Mouse (Mus musculus) forebrain, embryonic 10.5 days (tissue): ENCODE data around the gene Unc119b. TPM values are rescaled to one million over a fixed set of nuclear protein-coding genes. Genes with fewer than 3 reads are reported as not detected.
"Not testable (repeated sequence)": the region's sequence is repeated elsewhere in the genome, so short reads cannot be mapped to it uniquely, and the experiment has no call there.

Experiments used
- DNase-seq: peaks from one replicate; pipeline ENCODE4 v3.0.0-alpha.2; 2017; ENCODE audit warnings: low spot score; ENCODE audit errors: extremely low spot score
- H3K27ac ChIP-seq: fragments of 300-500 bp; sonication (generic); 2 replicates; pipeline ENCODE4 v1.5.1; 2016; ENCODE audit warnings: mild to moderate bottlenecking
- H3K27me3 ChIP-seq: fragments of 300-500 bp; sonication (generic); 2 replicates; pipeline ENCODE4 v1.6.1; 2016; ENCODE audit warnings: mild to moderate bottlenecking; ENCODE audit not compliant: poor library complexity, severe bottlenecking
- H3K36me3 ChIP-seq: fragments of 300-500 bp; sonication (generic); replicated peaks from 2 replicates; pipeline ENCODE4 v1.6.1; 2016; ENCODE audit warnings: mild to moderate bottlenecking, moderate library complexity
- H3K4me1 ChIP-seq: fragments of 300-500 bp; sonication (generic); 2 replicates; pipeline ENCODE4 v1.6.1; 2016
- H3K4me3 ChIP-seq: fragments of 300-500 bp; sonication (generic); 2 replicates; pipeline ENCODE4 v1.5.1; 2016; ENCODE audit warnings: mild to moderate bottlenecking, moderate library complexity
- H3K9me3 ChIP-seq: fragments of 300-500 bp; sonication (generic); 2 replicates; pipeline ENCODE4 v1.6.1; 2016; ENCODE audit warnings: mild to moderate bottlenecking, moderate library complexity
- WGBS: fragments of 180-500 bp; shearing (Covaris S2); methylation state at CpG from one replicate; pipeline ENCODE4 v1.1.7; 2016; 5-methylcytosine and 5-hydroxymethylcytosine counted together
- polyA plus RNA-seq: library from polyadenylated mRNA; unstranded; fragments of >200 nt; fragmentation: Nextera tagmentation; extraction: Ambion mirVana; gene quantifications from 2 replicates; pipeline ENCODE4 v1.2.1, GENCODE M21; 2016

The Unc119b gene
- polyA plus RNA-seq, 1 experiment from 2014 or later = 75.4 TPM

DNA sequence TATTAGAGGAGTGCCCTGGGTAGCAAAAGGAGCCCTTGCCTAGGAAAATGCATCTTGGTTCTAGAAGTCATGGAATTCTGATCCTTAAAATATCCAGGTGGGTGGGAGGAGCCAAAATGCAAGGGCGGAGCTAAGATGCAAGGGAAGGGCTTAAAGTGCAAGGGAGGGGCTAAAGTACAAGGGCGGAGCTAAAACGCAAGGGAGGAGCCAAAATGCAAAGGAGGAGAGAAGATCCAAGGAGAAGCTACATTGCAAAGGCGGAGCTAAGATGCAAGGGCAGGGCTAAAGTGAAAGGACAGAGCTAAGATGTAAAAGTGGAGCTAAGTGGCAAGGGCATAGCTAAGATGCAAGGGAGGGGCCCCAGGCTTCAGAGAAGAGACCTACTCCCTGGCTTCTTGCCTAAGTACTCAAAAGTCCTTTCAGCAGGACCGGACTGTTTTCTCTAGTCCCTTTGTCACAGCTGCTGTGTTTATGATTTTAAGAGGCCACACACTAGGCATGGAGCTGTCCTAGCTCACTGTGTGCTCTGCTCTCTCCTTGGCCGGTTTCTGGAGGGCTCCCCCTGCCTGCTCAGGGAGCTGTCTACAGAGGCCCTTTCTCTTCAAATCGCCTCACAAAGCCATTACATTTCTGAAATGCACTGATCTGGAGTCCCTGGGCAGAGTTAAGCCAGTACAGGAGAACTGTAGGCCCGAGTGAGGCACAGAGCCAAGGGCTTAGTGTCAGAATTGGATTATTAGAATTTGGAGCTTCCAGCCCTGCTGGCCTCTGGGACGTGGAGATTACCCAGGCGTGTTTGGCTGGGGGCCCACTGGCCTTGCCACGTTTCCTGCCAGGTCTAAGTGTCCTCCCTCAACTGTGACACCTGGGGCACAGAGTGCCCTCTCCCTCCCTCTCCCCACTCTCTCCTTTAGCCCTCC is 31.4 kb upstream of the Unc119b start:
- Histone ChIP-seq H3K27ac (no peak overlapping the region), H3K27me3 (no peaks in the 10 kb centered on the region; the same call in 1 of the 2 replicates), H3K36me3 (no peaks in the 10 kb centered on the region), H3K4me3 (no peak overlapping the region), H3K9me3 (no peaks in the 10 kb centered on the region), H3K4me1 (peaks cover 33% of the 10 kb centered on the region)
- no peak for DNase-seq
- 56% methylated on average over 11 of the region's 11 CpGs for WGBS

DNA sequence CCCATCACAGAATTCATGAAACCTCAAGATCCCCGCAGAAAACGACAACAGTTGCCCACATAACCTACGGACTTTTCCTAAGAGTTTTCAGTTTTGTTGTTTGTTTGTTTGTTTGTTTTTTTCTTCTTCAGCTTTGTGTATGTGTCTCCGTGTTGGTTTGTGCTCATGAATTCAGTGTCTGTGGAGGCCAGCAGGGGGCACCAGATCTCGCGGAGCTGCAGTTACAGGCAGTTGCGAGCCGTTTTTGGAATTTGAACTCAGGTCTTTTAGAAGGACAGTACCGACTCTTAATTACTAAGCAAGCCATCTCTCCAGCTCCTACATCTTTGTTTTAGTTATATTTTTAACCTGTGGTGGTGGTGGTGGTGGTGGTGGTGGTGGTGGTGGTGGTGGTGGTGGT is 30.6 kb upstream of the Unc119b start:
- no peak for DNase-seq
- Histone ChIP-seq H3K27ac (no peak overlapping the region), H3K4me3 (no peak overlapping the region), H3K4me1 (peaks cover 41% of the 10 kb centered on the region), H3K9me3 (no peaks in the 10 kb centered on the region), H3K27me3 (no peaks in the 10 kb centered on the region; the same call in 1 of the 2 replicates), H3K36me3 (no peaks in the 10 kb centered on the region)
- 61% methylated on average over 9 of the region's 9 CpGs for WGBS

DNA sequence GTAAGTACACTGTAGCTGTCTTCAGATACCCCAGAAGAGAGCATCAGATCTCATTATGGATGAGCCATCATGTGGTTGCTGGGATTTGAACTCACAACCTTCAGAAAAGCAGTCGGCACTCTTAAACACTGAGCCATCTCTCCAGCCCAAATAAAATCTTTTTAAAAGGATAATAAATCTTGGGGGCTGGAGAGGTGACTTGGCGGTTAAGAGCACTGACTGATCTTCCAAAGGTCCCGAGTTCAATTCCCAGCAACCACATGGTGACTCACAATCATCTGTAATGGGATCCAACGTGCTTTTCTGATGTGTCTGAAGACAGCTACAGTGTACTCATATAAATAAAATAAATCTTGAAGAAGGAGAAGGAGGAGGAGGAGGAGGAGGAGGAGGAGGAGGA is 29.7 kb upstream of the Unc119b start:
- H3K4me1 ChIP-seq = peaks cover 42% of the 10 kb centered on the region
- H3K36me3 ChIP-seq, H3K4me3 ChIP-seq, H3K9me3 ChIP-seq, H3K27me3 ChIP-seq, H3K27ac ChIP-seq, DNase-seq: not testable (repeated sequence)
- 79% methylated on average over 4 of the region's 4 CpGs for WGBS

DNA sequence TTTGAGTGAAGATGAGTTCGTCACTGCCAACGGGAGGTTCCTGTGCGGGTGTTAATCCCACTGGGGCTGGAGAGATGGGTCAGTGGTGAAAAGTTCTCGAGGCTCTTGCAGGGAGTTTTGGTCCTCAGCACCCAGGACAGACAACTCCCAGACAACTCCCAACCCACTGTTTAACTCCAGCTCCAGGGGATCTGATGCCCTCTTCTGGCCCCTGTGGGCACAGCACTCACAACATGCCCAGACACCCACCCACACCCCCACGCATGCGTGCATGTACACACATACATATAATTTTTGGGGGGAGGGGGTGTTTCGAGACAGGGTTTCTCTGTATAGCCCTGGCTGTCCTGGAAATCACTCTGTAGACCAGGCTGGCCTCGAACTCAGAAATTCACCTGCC is 28.8 kb upstream of the Unc119b start:
- no peaks in the 10 kb centered on the region for H3K36me3 ChIP-seq
- peak; percentile 50 for DNase-seq
- H3K27ac ChIP-seq = no peak overlapping the region
- H3K4me3 ChIP-seq = no peak overlapping the region; the same call in 1 of the 2 replicates
- H3K9me3 ChIP-seq = no peaks in the 10 kb centered on the region
- no peaks in the 10 kb centered on the region; the same call in 1 of the 2 replicates for H3K27me3 ChIP-seq
- H3K4me1 ChIP-seq = peaks cover 44% of the 10 kb centered on the region
- WGBS = 44% methylated on average over 8 of the region's 8 CpGs

DNA sequence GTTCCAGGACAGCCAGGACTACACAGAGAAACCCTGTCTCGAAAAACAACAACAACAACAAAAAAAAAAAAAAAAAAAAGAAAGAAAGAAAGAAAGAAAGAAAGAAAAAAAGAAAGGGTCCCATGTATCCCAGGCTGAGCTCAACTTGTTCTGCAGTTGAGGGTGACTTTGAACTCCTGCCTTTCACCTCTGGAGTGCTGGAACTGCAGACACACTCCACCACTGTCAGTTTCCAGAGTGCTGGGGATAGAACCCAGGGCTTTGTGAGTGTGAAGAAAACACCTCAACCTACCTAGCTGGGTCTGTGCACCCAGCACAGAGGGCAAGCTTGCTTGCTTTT is 27.1 kb upstream of the Unc119b start:
- DNase-seq, H3K27ac ChIP-seq, H3K9me3 ChIP-seq, H3K27me3 ChIP-seq, H3K4me3 ChIP-seq, H3K36me3 ChIP-seq: not testable (repeated sequence)
- H3K4me1 ChIP-seq = peaks cover 48% of the 10 kb centered on the region
- WGBS = 79% methylated on average over 1 of the region's 1 CpGs

DNA sequence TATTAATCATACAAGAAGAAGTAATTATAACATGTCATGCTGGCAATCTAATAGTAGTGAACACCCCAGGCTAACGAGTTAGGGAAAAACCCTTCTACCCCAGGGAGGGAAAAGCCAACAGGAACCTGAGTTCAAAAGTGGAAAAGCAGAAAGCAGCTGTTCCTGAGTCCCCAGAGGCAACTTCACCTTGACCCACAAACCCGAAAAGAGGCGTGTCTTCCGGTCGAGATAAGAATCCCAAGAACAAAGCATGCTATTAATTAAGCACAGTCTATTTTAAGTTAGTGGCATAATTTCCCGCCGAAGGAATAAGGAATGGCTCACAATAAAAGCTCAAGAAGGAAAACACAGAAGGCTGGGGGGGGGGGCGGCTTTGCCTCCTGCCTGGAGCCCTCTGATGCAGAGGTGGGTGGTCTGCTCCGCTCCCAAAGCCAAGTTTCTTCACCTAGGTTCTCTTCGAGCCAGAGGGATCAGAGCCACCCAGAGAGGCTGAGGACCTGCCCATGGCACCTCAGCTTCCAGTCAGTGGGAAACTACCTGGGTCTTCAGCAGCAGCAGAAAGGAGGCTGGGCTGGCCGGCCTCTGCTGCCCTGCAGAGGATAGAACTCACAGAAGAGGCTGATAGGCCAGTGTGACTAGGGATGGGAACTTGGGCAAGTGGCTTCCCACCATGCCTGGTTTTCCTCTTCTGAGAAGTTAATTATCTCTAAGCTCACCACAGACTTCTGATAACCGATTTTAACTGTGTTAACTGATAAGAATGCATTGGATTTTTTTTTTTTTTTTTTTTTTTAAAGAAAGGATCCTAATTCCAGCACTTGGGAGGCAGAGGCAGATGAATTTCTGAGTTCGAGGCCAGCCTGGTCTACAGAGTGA is 26.5 kb upstream of the Unc119b start:
- no peaks in the 10 kb centered on the region for H3K9me3 ChIP-seq
- no peaks in the 10 kb centered on the region; the same call in 1 of the 2 replicates for H3K27me3 ChIP-seq
- 63% methylated on average over 13 of the region's 13 CpGs for WGBS
- no peaks in the 10 kb centered on the region for H3K36me3 ChIP-seq
- DNase-seq = no peak
- H3K4me1 ChIP-seq = peaks cover 49% of the 10 kb centered on the region
- H3K4me3 ChIP-seq = no peak overlapping the region
- peak overlapping the region; percentile 51 for H3K27ac ChIP-seq

DNA sequence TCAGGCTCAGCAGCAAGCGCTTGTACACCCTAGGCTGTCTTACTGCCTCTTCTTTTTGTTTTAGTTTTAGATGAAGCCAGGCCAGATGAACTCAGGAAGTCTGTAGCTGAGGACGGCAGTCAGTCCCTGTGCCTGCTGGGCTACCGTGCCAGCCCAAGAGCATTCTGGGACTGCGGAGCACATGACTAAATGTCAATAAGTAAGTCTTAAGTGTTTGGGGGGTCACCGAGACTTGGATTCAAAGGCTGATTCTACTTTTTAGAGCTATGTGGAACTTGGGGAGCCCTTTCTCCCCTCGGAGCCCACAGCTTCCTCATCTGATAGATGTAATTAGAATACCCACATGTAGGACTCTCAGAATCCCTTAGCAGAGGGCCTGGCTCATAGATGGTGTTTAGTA is 25.9 kb upstream of the Unc119b start:
- Histone ChIP-seq H3K4me1 (peaks cover 50% of the 10 kb centered on the region), H3K27me3 (no peaks in the 10 kb centered on the region; the same call in 1 of the 2 replicates), H3K27ac (0 out of 2 replicates have a peak overlapping the region, but pooled peaks have one; percentile 15), H3K9me3 (no peaks in the 10 kb centered on the region), H3K4me3 (no peak overlapping the region), H3K36me3 (no peaks in the 10 kb centered on the region)
- no peak for DNase-seq
- WGBS = 82% methylated on average over 6 of the region's 6 CpGs

DNA sequence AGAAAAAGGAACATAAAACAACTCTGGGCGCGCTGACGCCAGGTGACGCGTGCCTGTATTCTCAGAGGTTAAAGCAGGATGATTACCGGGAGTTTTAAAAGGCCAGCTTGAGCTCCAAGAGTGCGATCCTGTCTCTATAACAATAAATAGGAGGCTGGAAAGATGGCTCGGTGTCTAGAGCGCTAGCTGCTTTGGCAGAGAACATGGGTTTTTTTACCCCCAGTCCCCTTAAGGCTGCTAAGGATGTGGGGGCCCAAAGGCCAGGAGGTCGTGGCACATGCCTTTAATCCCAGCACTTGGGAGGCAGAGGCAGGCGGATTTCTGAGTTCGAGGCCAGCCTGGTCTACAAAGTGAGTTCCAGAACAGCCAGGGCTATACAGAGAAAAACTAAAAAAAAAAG is 24.4 kb upstream of the Unc119b start:
- no peak for DNase-seq
- Histone ChIP-seq H3K36me3 (peaks cover 5% of the 10 kb centered on the region; the same call in 1 of the 2 replicates), H3K27ac (peak overlapping the region; percentile 98), H3K27me3 (no peaks in the 10 kb centered on the region; the same call in 1 of the 2 replicates), H3K9me3 (no peaks in the 10 kb centered on the region), H3K4me1 (peaks cover 65% of the 10 kb centered on the region), H3K4me3 (peak overlapping the region; percentile 100)
- 41% methylated on average over 12 of the region's 12 CpGs for WGBS

DNA sequence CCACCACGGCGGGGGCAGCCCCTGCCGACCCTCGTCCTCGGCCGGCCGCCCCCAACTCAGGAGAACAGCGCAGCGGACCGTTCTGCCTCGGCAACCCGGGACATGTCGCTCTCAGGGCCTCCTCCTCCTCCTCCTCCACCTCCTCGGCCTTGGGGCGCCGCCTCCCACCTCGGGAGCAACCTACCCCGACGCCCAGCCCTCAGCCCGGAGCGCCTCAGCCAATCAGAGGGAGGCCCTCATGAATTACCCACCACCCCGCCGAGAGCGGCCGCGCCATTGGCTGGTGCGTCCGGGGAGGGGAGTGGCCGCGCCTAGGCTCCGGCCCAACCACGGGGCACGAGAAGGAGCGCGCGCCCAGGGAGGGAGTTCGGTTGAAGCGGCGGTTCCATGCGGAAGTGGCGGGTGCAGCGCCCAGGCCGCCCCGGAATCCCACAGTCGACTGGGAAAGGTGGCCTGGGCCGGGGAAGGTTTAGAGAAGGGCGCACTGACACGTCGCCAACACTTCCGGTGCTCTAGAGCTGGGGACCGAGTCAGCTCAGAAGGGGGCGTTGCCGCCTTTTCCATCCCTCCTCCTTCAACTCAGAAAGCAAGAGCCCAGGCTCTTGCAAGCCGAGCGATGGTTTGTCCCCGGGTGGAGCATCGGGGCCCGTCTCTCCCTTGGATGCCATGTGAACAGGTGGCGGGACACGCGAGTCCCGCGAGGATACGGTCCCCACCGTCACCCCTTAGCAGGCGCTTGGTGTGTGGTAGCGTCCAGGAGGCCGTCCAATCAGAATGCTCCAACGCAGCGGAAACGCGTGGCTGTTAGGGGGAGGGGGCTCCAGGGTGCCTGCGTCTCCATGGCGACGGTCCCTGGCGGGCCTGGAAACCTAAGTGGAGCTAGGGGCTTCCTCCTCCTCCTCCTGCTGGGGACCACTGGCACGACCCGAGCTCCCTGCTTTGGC is 23.5 kb upstream of the Unc119b start, which contains the start of gene Mlec:
Gene Mlec, minus strand, starts transcription at position 140 of the 944 bp plus-strand sequence.
- under 1% methylated on average over 76 of the region's 78 CpGs for WGBS
- H3K27ac ChIP-seq = peak within 1 kb of the TSS; percentile 98
- DNase-seq = peak; percentile 99
- no peaks in the 10 kb centered on the region; the same call in 1 of the 2 replicates for H3K27me3 ChIP-seq
- H3K9me3 ChIP-seq = no peaks in the 10 kb centered on the region
- peaks cover 69% of the 10 kb centered on the region for H3K4me1 ChIP-seq
- peak within 1 kb of the TSS; percentile 100 for H3K4me3 ChIP-seq
- peaks cover 10% of the 10 kb centered on the region for H3K36me3 ChIP-seq

DNA sequence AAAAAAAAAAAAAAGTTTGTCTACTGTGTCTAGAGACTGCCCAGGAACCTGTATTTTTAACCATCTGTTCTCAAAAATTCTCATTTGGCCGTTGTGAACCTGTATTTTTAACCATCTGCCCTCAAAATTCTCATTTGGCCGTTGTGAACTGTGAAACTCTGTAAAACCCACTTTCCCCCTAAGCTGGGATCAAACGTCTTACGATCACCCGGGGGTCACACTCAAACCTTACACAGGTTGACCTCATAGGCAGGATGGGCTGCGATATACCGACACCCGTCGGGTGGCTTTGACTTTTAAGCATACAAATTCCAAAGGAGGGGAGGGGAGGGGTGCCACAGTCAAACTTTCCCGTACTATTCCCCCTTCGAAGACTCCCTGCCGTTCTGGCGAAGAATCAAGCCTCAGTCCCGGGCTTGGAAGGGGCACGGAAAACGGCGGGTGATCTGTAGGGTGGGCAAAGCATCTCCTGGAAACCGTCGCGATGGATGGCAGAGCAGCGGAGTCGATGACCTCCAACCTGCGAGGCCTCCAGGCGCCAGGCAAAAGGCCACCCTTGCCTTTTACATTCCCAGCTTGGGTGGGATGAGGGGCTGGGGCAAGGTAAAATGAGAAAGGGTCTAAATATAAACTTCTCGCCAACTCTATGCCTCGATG is 22.3 kb upstream of the Unc119b start:
- WGBS = 3% methylated on average over 26 of the region's 26 CpGs
- Histone ChIP-seq H3K4me3 (peak overlapping the region; percentile 100), H3K27ac (peak overlapping the region; percentile 98)

DNA sequence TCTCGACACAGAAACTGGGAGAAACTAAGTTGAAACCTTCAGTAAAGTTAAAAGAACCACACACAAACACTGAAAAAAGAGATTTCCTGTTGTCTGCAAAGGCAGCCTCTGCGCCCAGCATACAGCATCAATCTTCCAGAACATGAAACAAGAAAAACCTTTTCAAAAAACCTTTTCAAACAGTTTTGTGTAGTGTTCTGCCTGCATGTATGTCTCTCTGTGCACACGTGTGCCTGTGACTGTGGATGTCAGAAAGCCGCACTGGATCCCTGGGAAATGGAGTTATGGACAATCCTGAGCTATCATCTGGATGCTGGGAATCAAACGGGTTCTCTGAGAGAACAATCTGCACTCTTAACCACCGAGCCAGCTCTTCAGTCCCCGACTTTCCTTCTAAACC is 21.6 kb upstream of the Unc119b start:
- 79% methylated on average over 7 of the region's 7 CpGs for WGBS
- Histone ChIP-seq H3K9me3 (no peaks in the 10 kb centered on the region), H3K4me3 (peak overlapping the region; percentile 100), H3K27me3 (no peaks in the 10 kb centered on the region), H3K36me3 (peaks cover 29% of the 10 kb centered on the region), H3K27ac (peak overlapping the region; percentile 98; the same call in 1 of the 2 replicates), H3K4me1 (peaks cover 81% of the 10 kb centered on the region)
- DNase-seq = no peak

More for the DNA sequence above, 22.3 kb upstream of the Unc119b start:
- Histone ChIP-seq H3K4me1 (peaks cover 79% of the 10 kb centered on the region), H3K27me3 (no peaks in the 10 kb centered on the region), H3K9me3 (no peaks in the 10 kb centered on the region), H3K36me3 (peaks cover 22% of the 10 kb centered on the region)
- DNase-seq = peak; percentile 42
